Mouse (Mus musculus): ENCODE measurements around the gene Hsp90ab1. TPM values are rescaled to one million over a fixed set of nuclear protein-coding genes. Genes with fewer than 3 reads are reported as not detected.

Hsp90ab1 gene
- total RNA-seq, 4 experiments from 2014 or later: 1,476 to 1,616 (median 1,547) TPM

DNA sequence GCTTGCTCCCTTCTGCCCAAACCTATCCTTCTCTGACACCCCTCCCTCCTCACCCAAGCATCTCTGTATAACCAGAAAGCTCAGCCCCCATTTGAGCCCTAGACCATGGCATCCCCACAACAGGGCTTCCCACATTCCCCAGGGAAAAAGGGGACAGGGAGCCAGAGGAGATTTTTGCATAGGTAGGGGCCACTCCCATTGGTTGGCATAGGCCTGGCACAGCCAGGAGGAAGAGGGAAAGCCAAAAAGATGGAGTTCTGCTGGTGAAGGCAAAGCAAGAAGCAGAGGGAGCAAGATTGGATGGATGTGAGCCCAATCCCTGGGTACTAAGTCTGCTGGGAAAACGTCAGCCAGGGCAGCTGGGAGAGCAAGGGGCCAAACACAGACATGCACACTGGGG is 30.0 kb downstream of the Hsp90ab1 start:
- DNase-seq (ENCODE audit: low spot score in 2 of 2): no peak

DNA sequence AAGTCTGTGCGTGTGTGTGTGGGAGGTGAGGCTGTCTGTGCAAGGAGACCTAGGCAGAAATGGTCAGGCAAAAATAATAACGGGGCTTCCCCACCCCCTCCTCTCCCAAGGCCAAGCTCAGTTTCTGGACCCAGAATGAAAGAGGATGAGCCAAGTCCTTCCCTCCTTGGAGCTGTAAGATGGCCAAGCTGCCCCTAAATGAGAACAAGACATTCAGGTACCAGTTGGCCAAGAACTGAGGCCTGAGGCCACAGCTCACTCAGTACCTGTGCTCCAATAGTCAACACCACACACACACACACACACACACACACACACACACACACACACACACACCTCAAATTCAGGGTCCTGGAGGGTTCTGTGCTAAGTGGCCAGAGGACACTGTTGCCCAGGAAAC is 30.4 kb downstream of the Hsp90ab1 start:
- no peak for DNase-seq (ENCODE audit: low spot score in 2 of 2)

DNA sequence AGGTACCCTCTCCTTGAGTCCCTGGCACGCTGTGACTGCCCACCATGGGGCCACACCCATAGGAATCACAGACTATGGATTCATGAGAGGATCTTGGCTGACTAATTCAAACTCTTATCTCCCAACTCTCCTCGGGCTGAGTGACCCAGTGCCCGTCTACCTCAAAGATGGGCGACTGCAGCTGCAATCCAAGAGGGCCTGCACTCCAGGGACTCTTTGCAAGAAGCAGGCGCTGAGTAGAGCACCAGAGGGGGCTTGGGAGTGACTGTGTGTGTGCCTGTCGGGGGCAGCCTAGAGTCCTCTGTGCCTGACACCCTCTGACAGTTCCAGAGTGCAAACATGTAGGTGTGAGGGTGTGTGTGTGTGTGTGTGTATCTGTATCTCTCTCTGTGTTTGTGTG is 30.9 kb downstream of the Hsp90ab1 start:
- DNase-seq (ENCODE audit: low spot score in 2 of 2): no peak

DNA sequence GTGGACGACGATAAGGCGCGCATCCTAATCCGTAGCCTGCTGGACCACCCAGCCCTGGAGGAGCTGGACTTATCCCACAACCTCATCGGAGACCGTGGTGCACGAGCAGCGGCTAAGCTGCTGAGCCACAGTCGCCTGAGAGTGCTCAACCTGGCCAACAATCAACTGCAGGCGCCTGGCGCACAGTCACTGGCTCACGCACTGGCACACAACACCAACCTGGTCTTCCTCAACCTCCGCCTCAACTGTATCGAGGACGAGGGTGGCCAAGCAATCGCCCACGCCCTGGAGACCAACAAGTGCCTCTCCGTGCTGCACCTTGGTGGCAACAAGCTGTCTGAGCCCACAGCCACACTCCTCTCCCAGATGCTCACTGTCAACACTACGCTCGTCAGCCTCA is 33.4 kb downstream of the Hsp90ab1 start:
- peak in 1 of 2 experiments; percentile 76 for DNase-seq (ENCODE audit: low spot score in 2 of 2)

DNA sequence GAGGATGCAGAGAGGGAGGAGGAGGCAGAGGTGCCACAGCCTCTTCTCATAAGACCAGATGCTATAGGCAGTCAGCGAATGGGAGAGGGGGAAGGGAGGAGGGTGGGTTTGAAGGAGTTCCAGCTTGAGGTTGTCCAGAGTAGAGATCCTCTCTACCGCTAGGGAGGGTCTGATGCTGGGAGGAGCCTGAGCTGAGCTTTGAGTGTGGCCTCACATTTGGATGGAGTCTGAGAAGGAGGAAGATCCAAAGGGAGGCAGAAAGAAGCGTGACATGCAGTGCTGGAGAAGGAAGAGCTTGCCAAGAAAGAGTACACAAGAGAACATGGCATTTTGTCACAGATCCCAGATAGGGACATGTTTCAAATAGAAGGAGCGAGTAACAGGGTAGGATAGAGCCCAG is 34.7 kb downstream of the Hsp90ab1 start:
- no peak for DNase-seq (ENCODE audit: low spot score in 2 of 2)

DNA sequence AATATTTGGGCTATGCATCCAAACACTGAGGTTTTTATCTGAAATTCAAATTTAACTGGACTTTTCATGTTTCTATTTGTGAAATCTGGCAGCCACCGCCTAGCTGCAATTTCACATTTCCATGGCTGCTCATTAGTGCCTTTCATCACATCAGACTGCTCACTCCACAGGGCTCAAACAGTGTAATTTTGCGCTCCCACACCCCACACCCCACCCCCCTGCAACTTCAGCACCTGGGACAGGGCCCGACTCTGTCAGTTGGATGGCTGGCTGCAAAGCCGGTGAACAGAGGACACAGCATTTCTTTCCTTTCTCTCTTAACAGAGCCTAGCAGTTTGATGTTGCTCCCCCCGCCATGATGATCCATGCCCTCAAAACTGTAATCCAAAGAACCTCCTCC is 36.8 kb downstream of the Hsp90ab1 start:
- DNase-seq (ENCODE audit: low spot score in 2 of 2): no peak

DNA sequence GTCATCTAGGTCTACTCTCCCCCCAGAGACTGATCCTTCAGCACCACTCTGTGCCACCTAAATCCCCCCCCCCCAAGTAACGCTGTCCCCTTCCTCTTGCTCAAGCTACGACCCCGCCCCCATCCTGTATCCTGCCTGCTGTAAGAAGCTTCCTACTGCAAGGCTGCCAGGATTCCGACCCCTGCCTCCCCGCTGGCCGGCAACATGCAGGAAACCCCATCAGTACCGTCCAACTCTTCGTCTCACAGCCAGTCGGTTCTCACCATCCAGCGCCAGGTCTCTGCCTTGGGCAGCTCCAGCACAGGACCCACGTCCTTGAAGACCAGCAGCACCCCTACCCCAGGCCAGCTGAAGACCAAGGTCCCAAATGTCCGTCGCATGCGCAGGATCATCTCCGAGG is 40.2 kb downstream of the Hsp90ab1 start:
- no peak for DNase-seq (ENCODE audit: low spot score in 2 of 2)

DNA sequence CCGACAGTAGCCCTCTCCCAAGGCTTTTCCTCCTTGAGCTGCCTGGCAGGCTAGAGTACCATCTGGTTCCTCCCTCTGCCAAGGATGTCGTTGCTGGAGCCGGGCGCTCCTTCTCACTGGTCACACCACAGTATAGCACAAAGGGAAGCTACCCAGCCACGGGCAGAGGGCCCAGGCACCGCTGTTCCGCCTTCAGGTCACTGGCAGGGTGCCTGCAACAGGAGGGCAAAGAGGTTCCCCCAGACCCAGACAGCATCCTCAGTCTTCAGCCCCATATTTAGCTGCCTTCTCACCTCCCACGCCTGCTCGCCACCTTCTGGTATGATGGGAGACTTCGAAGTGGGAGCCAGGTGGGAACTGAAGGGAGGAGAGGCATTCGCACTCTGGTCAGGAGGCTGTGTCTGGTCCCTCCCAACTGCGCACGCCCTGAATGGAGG is 42.7 kb downstream of the Hsp90ab1 start:
- DNase-seq (ENCODE audit: low spot score in 2 of 2): peak in 1 of 2 experiments; percentile 85

DNA sequence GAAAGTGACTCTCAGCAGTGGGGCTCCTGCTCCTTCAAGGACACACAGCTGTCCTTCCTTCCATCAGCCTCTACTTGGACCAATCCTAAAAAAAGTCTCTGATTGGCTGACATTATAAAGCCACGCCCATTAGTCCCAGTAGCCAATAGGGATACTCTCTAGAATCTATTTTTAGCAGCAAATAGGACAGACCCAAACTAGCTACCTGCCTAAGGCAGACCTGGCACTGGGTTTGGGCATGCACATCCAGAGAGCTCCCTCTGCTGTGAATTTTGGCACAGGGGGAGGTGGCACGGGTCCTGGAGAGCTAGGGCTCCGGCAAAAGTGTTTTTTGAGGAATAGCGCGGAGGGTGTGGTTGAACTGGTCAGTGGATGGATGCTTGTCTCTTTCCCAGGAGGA is 46.5 kb downstream of the Hsp90ab1 start:
- DNase-seq (ENCODE audit: low spot score in 2 of 2): no peak

DNA sequence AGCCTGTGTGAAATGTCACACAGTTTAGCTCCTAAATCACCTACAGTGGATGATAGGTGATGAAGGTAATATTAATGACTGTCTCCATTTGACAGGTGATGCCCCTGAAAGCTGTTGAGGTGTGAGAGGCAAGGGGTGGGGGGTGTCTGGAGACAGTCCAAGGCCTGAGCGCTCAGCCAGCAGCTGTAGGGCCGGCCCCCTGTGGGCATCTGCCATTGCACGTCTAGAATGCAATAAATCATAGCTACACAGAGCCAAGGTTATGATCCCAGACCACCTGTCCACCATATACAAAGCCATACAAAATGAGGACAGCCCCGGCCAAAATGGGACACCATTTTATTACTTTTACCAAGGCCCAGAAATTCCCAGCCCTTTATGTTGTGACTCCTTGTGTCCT is 48.1 kb downstream of the Hsp90ab1 start:
- no peak for DNase-seq (ENCODE audit: low spot score in 2 of 2)

DNA sequence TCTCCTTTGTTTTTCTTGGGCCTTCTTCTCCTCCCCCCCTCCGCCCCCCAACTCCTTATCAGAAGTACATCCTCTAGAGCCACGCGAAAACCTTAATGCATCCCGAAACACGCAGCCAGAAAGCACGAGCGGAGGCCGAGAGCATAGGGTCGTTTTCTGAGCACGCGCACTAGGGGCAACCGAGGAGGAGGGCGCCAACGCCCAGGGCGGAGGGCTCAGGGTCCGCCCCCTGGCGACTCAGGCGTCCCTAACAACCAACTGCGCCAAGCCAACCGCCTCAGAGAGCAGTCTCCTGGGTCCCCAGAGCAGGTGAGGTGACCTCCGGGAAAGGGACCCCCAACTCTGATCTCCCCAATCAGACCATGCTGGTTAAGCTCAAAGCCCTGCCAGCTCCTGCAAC is 49.8 kb downstream of the Hsp90ab1 start, which contains the start of gene Tcte1:
TSS of gene Tcte1 (plus strand) at position 172 of the 400 bp plus-strand sequence.
- no peak for DNase-seq (ENCODE audit: low spot score in 2 of 2)

DNA sequence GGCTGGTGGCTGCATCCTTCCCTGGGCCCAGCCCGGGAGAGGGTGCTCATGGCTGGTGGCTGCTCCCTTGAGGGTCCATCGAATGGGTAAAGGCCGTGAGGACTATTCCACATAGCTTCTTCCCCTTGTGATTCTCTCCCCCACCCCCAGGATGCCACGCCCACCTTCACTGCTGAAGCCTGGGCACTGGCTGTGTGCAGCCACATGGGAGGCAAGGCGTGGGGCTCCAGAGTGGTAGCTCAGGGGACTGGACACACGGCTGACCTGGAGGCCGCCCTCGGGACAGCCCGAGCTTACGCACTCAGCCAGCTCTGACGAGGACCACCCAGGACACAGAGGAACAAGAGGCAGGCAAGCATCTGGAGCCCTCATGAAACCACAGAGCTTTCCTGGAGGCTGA is 52.9 kb downstream of the Hsp90ab1 start:
- no peak for DNase-seq (ENCODE audit: low spot score in 2 of 2)

DNA sequence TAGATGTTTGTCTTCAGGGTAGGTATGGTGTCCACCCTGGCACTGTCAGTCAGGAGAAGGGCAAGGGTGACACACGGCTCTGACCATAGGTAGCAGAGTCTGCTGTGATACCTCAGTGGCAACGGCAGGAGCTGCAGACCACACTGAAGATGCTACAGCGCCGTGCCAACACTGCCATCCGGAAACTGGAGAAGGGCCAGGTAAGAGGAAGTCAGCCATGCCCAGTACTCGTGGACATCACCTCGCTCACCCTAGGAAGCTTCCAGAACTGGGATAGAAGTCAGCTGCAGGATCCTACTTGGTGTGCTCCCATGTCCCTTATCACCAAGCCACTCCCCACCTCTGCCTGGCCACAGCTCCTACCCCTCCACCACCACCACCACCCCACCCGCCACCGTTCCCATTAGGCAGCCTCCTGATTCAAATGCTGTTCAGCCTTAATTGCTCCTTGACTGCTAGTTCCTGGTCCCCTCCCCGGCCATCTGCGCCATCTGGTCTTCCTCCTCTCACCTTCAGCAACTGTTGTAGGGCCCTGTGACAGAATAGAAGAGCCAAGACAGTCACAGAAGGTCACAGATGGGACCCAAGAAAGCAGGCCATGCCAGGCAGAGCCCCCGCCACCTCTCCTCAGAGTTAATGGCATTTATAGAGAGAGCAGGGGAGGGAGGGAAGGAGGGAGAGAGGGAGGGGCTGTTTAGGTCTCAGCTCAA is 54.1 kb downstream of the Hsp90ab1 start:
- no peak for DNase-seq (ENCODE audit: low spot score in 2 of 2)

Other genes starting within 250 kb of the Hsp90ab1 start
- 10 to 100 TPM; 50.9 to 62.6 (median 52.9) TPM for gene Cdc5l, start 139.5 kb downstream of the Hsp90ab1 start, total RNA-seq (2022)
- gene Spats1, start 97.9 kb downstream of the Hsp90ab1 start, total RNA-seq (2022): 1 to 10 TPM; 6.2 to 7.8 (median 6.9) TPM
- gene Aars2, start 66.4 kb downstream of the Hsp90ab1 start, total RNA-seq (2022): 10 to 100 TPM; 22.0 to 25.1 (median 22.8) TPM
- 1 to 10 TPM; 1.3 to 1.7 (median 1.4) TPM for gene Tcte1, start 49.8 kb downstream of the Hsp90ab1 start, total RNA-seq (2022)
- gene Tmem151b, start 23.6 kb downstream of the Hsp90ab1 start, total RNA-seq (2022): 100 to 1,000 TPM in 3 of 4 experiments, 10 to 100 TPM in 1; 97.9 to 110 (median 100) TPM
- gene Nfkbie, start 17.6 kb downstream of the Hsp90ab1 start, total RNA-seq (2022): 1 to 10 TPM; 2.1 to 3.2 (median 2.5) TPM
- 10 to 100 TPM; 26.8 to 33.4 (median 29.4) TPM for gene Slc35b2, start 9.4 kb downstream of the Hsp90ab1 start, total RNA-seq (2022)
- gene Slc29a1, start 26.3 kb upstream of the Hsp90ab1 start, total RNA-seq (2022): 10 to 100 TPM; 27.4 to 32.1 (median 29.5) TPM
- gene Mymx, start 28.8 kb upstream of the Hsp90ab1 start, total RNA-seq (2022): not detected
- gene Capn11, start 86.1 kb upstream of the Hsp90ab1 start, total RNA-seq (2022): 1 to 10 TPM in 1 of 4 experiments, under 1 TPM in 2, not detected in 1; 0.43 to 1.7 (median 0.54) TPM
- 10 to 100 TPM; 40.5 to 45.5 (median 42.1) TPM for gene Mrpl14, start 113.1 kb upstream of the Hsp90ab1 start, total RNA-seq (2022)
- 100 to 1,000 TPM; 157 to 171 (median 165) TPM for gene Tmem63b, start 113.6 kb upstream of the Hsp90ab1 start, total RNA-seq (2022)
- 1 to 10 TPM in 1 of 4 experiments, under 1 TPM in 1, not detected in 2; 0.73 to 1.1 TPM for gene 1600014C23Rik, start 160.6 kb upstream of the Hsp90ab1 start, total RNA-seq (2022)